Mouse (Mus musculus) mouse trophoblast stem cell (cell line): ENCODE measurements around the gene Snx18.

Source experiments
- in situ Hi-C, 2 experiments: fragments of 300-500 bp; cut with MseI, MboI; formaldehyde crosslinking; loops; 2 replicates in 1 of 2; 3 replicates in 1 of 2; pipeline ENCODE4 v1.15.1; 2025

The Snx18 gene

GRCm38 (mm10) chr13:113615971-113616671 is 2.2 kb downstream of the Snx18 start:
- in situ Hi-C loops = loop anchor here (10.0 kb wide), 2 partner anchors 271 to 291 kb away; no protein-coding TSS in a partner anchor

- in situ Hi-C loops = loop anchor here (10.0 kb wide), 2 partner anchors 271 to 291 kb away; no protein-coding TSS in a partner anchor
Measured at GRCm38 (mm10) chr13:113615546-113615941, 2.8 kb downstream of the Snx18 start.

GRCm38 (mm10) chr13:113614635-113615545 is 3.5 kb downstream of the Snx18 start:
- in situ Hi-C loops = loop anchor here (10.0 kb wide), 2 partner anchors 270 to 290 kb away; no protein-coding TSS in a partner anchor

GRCm38 (mm10) chr13:113613882-113614281 is 4.5 kb downstream of the Snx18 start:
- in situ Hi-C loops = loop anchor here (10.0 kb wide), 2 partner anchors 269 to 289 kb away; no protein-coding TSS in a partner anchor

- in situ Hi-C loops = loop anchor here (10.0 kb wide), 2 partner anchors 269 to 289 kb away; no protein-coding TSS in a partner anchor
Measured at GRCm38 (mm10) chr13:113613341-113613740, 5.0 kb downstream of the Snx18 start.

GRCm38 (mm10) chr13:113612141-113612950 is 6.0 kb downstream of the Snx18 start:
- in situ Hi-C loops = loop anchor here (10.0 kb wide), 2 partner anchors 268 to 288 kb away; no protein-coding TSS in a partner anchor

- in situ Hi-C loops = loop anchor here (10.0 kb wide), 2 partner anchors 266 to 286 kb away; no protein-coding TSS in a partner anchor
Measured at GRCm38 (mm10) chr13:113610732-113611500, 7.4 kb downstream of the Snx18 start.

GRCm38 (mm10) chr13:113609429-113609828 is 8.9 kb downstream of the Snx18 start:
- in situ Hi-C loops = no loop called here

- in situ Hi-C loops = no loop called here
Measured at GRCm38 (mm10) chr13:113607821-113608220, 10.5 kb downstream of the Snx18 start.

- in situ Hi-C loops = no loop called here
Measured at GRCm38 (mm10) chr13:113607371-113607770, 11.0 kb downstream of the Snx18 start.

GRCm38 (mm10) chr13:113606741-113607358 is 11.5 kb downstream of the Snx18 start:
- in situ Hi-C loops = no loop called here

GRCm38 (mm10) chr13:113606131-113606530 is 12.2 kb downstream of the Snx18 start:
- in situ Hi-C loops = no loop called here

- in situ Hi-C loops = no loop called here
Measured at GRCm38 (mm10) chr13:113605693-113606092, 12.7 kb downstream of the Snx18 start.

- in situ Hi-C loops = no loop called here
Measured at GRCm38 (mm10) chr13:113604321-113604720, 14.0 kb downstream of the Snx18 start.

- in situ Hi-C loops = no loop called here
Measured at GRCm38 (mm10) chr13:113602882-113603342, 15.5 kb downstream of the Snx18 start.

- in situ Hi-C loops = no loop called here
Measured at GRCm38 (mm10) chr13:113601831-113602604, 16.3 kb downstream of the Snx18 start.

GRCm38 (mm10) chr13:113600531-113601463 is 17.6 kb downstream of the Snx18 start:
- in situ Hi-C loops = no loop called here
